Mouse (Mus musculus) forebrain, postnatal 0 days (tissue): ENCODE data around the gene Fam189a1. TPM values are rescaled to one million over a fixed set of nuclear protein-coding genes. Genes with fewer than 3 reads are reported as not detected.

Experiments used
- ATAC-seq: fragments of 200-750 bp; cut with Nextera tagmentation; 2 replicates; pipeline ENCODE4 v1.8.0; 2017; ENCODE audit warnings: mild to moderate bottlenecking, moderate library complexity
- DNase-seq: peaks from one replicate; pipeline ENCODE4 v3.0.0-alpha.2; 2015
- H3K27ac ChIP-seq: fragments of 300-500 bp; sonication (generic); 2 replicates; pipeline ENCODE4 v1.5.1; 2014; ENCODE audit warnings: low read depth, mild to moderate bottlenecking, antibody characterized with exemption, low read length, moderate library complexity, mixed read lengths
- H3K27me3 ChIP-seq: fragments of 300-500 bp; sonication (generic); 2 replicates; pipeline ENCODE4 v1.6.1; 2014; ENCODE audit warnings: mild to moderate bottlenecking, low read length, mixed read lengths; ENCODE audit not compliant: insufficient read depth
- H3K36me3 ChIP-seq: fragments of 300-500 bp; sonication (generic); 2 replicates; pipeline ENCODE4 v1.6.1; 2014; ENCODE audit warnings: mild to moderate bottlenecking, moderate library complexity; ENCODE audit not compliant: insufficient read depth
- H3K4me1 ChIP-seq: fragments of 300-500 bp; sonication (generic); 2 replicates; pipeline ENCODE4 v1.6.1; 2014; ENCODE audit warnings: antibody characterized with exemption; ENCODE audit not compliant: insufficient read depth
- H3K4me2 ChIP-seq: fragments of 300-500 bp; sonication (generic); 2 replicates; pipeline ENCODE4 v1.6.1; 2014; ENCODE audit warnings: low read depth, mild to moderate bottlenecking, moderate library complexity
- H3K4me3 ChIP-seq: fragments of 300-500 bp; sonication (generic); 2 replicates; pipeline ENCODE4 v1.5.1; 2014; ENCODE audit warnings: low read depth, low read length, mixed read lengths
- H3K9ac ChIP-seq: fragments of 300-500 bp; sonication (generic); 2 replicates; pipeline ENCODE4 v1.6.1; 2014; ENCODE audit warnings: mild to moderate bottlenecking
- H3K9me3 ChIP-seq: fragments of 300-500 bp; sonication (generic); 2 replicates; pipeline ENCODE4 v1.6.1; 2016; ENCODE audit warnings: low read length
- CTCF ChIP-seq: sonication (generic); IDR thresholded peaks from 2 replicates; pipeline ENCODE4 v1.5.1; 2016; ENCODE audit warnings: antibody characterized with exemption, control low read depth, low read depth
- WGBS: fragments of 180-500 bp; shearing (Covaris S2); extraction: QIAGEN DNeasy Blood & Tissue Kit; methylation state at CpG from one replicate; pipeline ENCODE4 v1.1.7; 2014; 5-methylcytosine and 5-hydroxymethylcytosine counted together
- polyA plus RNA-seq: library from polyadenylated mRNA; unstranded; fragments of >200 nt; fragmentation: Nextera tagmentation; extraction: Ambion mirVana; gene quantifications from 2 replicates; pipeline ENCODE4 v1.2.1, GENCODE M21; 2015
- total RNA-seq: library from RNA; depleted of rRNA; stranded (reverse); fragments of >200 nt; gene quantifications from 2 replicates; pipeline ENCODE4 v1.2.3, GENCODE M21; 2014

Gene Fam189a1
- total and polyA plus RNA-seq, 2 experiments from 2014 or later: 15.2 to 20.8 TPM

- DNase-seq (no peak), ATAC-seq (no peak)
- Histone ChIP-seq H3K9ac (no peak overlapping the region), H3K4me3 (no peak overlapping the region), H3K27me3 (no peaks in the 10 kb centered on the region), H3K27ac (no peak overlapping the region), H3K4me2 (no peak overlapping the region), H3K4me1 (no peaks in the 10 kb centered on the region), H3K36me3 (no peaks in the 10 kb centered on the region), H3K9me3 (no peaks in the 10 kb centered on the region)
- TF ChIP-seq CTCF: no peak
- WGBS: 80% methylated on average over 3 of the region's 3 CpGs
Observed at GRCm38 (mm10) chr7:64862978-64863377, 293.4 kb downstream of the Fam189a1 start.

GRCm38 (mm10) chr7:64856526-64857082 lies 299.8 kb downstream of the Fam189a1 start:
- no peaks in the 10 kb centered on the region for H3K9me3 ChIP-seq
- no peak overlapping the region for H3K9ac ChIP-seq
- no peak for TF ChIP-seq CTCF
- H3K27me3 ChIP-seq: no peaks in the 10 kb centered on the region
- DNase-seq (no peak), ATAC-seq (no peak)
- peak overlapping the region; percentile 26 for H3K4me2 ChIP-seq
- H3K27ac ChIP-seq: no peak overlapping the region
- H3K36me3 ChIP-seq: no peaks in the 10 kb centered on the region
- no peak overlapping the region for H3K4me3 ChIP-seq
- 65% methylated on average over 12 of the region's 12 CpGs for WGBS
- 0 out of 2 replicates have a peak, but pooled peaks cover 3% of the 10 kb centered on the region for H3K4me1 ChIP-seq

GRCm38 (mm10) chr7:64855976-64856375 lies 300.4 kb downstream of the Fam189a1 start:
- 41% methylated on average over 15 of the region's 15 CpGs for WGBS
- no peak for DNase-seq

GRCm38 (mm10) chr7:64855389-64855927 lies 300.9 kb downstream of the Fam189a1 start:
- Histone ChIP-seq H3K4me2 (no peak overlapping the region), H3K27ac (no peak overlapping the region), H3K4me1 (0 out of 2 replicates have a peak, but pooled peaks cover 3% of the 10 kb centered on the region), H3K9ac (no peak overlapping the region), H3K27me3 (no peaks in the 10 kb centered on the region), H3K4me3 (no peak overlapping the region), H3K36me3 (no peaks in the 10 kb centered on the region), H3K9me3 (no peaks in the 10 kb centered on the region)
- no peak for TF ChIP-seq CTCF
- ATAC-seq: peak; percentile 14; the same call in 1 of the 2 replicates
- DNase-seq: no peak
- 73% methylated on average over 5 of the region's 10 CpGs for WGBS

More at GRCm38 (mm10) chr7:64855976-64856375, 300.4 kb downstream of the Fam189a1 start:
- no peak for ATAC-seq
- H3K36me3 ChIP-seq: no peaks in the 10 kb centered on the region
- no peaks in the 10 kb centered on the region for H3K9me3 ChIP-seq
- H3K27me3 ChIP-seq: no peaks in the 10 kb centered on the region
- H3K27ac ChIP-seq: no peak overlapping the region
- peak overlapping the region; percentile 26 for H3K4me2 ChIP-seq
- H3K9ac ChIP-seq: no peak overlapping the region
- no peak overlapping the region for H3K4me3 ChIP-seq
- TF ChIP-seq CTCF: no peak
- H3K4me1 ChIP-seq: 0 out of 2 replicates have a peak, but pooled peaks cover 3% of the 10 kb centered on the region

GRCm38 (mm10) chr7:64850791-64851190 lies 305.6 kb downstream of the Fam189a1 start:
- no peak for ATAC-seq

GRCm38 (mm10) chr7:64847366-64847899 lies 308.9 kb downstream of the Fam189a1 start:
- no peak overlapping the region for H3K4me2 ChIP-seq
- no peaks in the 10 kb centered on the region for H3K27me3 ChIP-seq
- H3K9me3 ChIP-seq: no peaks in the 10 kb centered on the region
- H3K4me1 ChIP-seq: no peaks in the 10 kb centered on the region
- H3K27ac ChIP-seq: no peak overlapping the region
- no peak overlapping the region for H3K9ac ChIP-seq
- no peak for TF ChIP-seq CTCF
- no peak for ATAC-seq
- DNase-seq: no peak
- no peak overlapping the region for H3K4me3 ChIP-seq
- H3K36me3 ChIP-seq: no peaks in the 10 kb centered on the region
- WGBS: 54% methylated on average over 5 of the region's 5 CpGs

More at GRCm38 (mm10) chr7:64850791-64851190, 305.6 kb downstream of the Fam189a1 start:
- no peak for DNase-seq
- Histone ChIP-seq H3K9ac (no peak overlapping the region), H3K27ac (no peak overlapping the region), H3K4me1 (no peaks in the 10 kb centered on the region), H3K4me2 (no peak overlapping the region), H3K27me3 (no peaks in the 10 kb centered on the region), H3K4me3 (no peak overlapping the region), H3K36me3 (no peaks in the 10 kb centered on the region), H3K9me3 (no peaks in the 10 kb centered on the region)
- no peak for TF ChIP-seq CTCF
- WGBS: 55% methylated on average over 3 of the region's 3 CpGs

- 68% methylated on average over 3 of the region's 3 CpGs for WGBS
- ATAC-seq (peak; percentile 67), DNase-seq (peak; percentile 47)
- H3K36me3 ChIP-seq: no peaks in the 10 kb centered on the region
- no peak overlapping the region for H3K4me2 ChIP-seq
- no peak overlapping the region for H3K27ac ChIP-seq
- H3K4me1 ChIP-seq: no peaks in the 10 kb centered on the region
- TF ChIP-seq CTCF: no peak
- no peak overlapping the region for H3K4me3 ChIP-seq
- no peaks in the 10 kb centered on the region for H3K27me3 ChIP-seq
- no peak overlapping the region for H3K9ac ChIP-seq
- H3K9me3 ChIP-seq: no peaks in the 10 kb centered on the region
Observed at GRCm38 (mm10) chr7:64846061-64846460, 310.3 kb downstream of the Fam189a1 start.
